In the genomic region with DNA sequence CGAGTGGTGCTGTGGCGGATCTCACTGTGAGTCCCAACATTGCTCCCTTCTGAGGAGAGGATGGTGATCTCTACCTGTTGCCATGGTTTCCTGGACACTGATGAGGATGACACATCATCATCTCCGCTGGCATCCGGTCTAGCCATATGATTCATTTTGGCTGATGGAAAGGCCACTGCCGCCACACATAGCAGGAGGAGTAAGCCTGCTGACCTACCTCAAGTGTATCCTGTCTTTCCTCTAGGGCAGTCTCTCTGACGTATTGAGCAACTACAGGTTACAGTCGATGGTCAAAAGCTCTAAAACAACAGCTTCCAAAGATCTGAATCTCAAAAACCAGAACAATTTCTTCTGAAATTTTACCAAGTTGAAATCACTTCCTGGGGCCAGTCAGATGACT, we compare ENCODE assay signal across 16 mouse cellular contexts. TPM values are rescaled to one million over a fixed set of nuclear protein-coding genes. Genes with fewer than 3 reads are reported as not detected.
A peak's percentile ranks its signal among the peaks of the same experiment; 100 is the strongest.
DNase-seq lines count a peak whose midpoint lies in the region; TF ChIP-seq lines count a peak whose summit lies in the region.
"Had no signal": no experiment of that assay in that cellular context is flagged by ENCODE, and none has a peak within 500 bp of the region (broad histone marks: within the 10 kb centered on the region; RNA-seq: fewer than 3 reads in every experiment).

No protein-coding gene starts in this region.

- no peak for TF ChIP-seq CTCF in bone marrow macrophage, adult 2 months (IDR thresholded peaks at IDR 0.05; ENCODE audit: low read depth, low read length)

- no peak for TF ChIP-seq POLR2A in bone marrow macrophage, adult 2 months (IDR thresholded peaks at IDR 0.05; ENCODE audit: borderline replicate concordance, low read depth, low read length)

- no peaks in the 10 kb centered on the region for H3K27me3 ChIP-seq in hindbrain, embryonic 10.5 days (ENCODE audit: insufficient read depth, poor library complexity, severe bottlenecking)
- H3K27me3 ChIP-seq: liver, embryonic 15.5 days had no signal

- peaks cover 38% of the 10 kb centered on the region for H3K4me1 ChIP-seq in bone marrow macrophage, adult 2 months (ENCODE audit: control insufficient read depth, insufficient read depth, low read length)
- H3K4me1 ChIP-seq in hindbrain, embryonic 10.5 days (replicated peaks): no peaks in the 10 kb centered on the region; the same call in 1 of the 2 replicates
- H3K4me1 ChIP-seq: liver, embryonic 15.5 days had no signal

- peak; percentile 52 to 82 for DNase-seq in adrenal gland, adult (ENCODE audit: inconsistent age in 2 of 2, low spot score in 1 of 2)
- DNase-seq in adrenal gland, postnatal 4 days (ENCODE audit: low spot score in 2 of 2): no peak
- peak; percentile 70 for DNase-seq in 416B (ENCODE audit: low read depth)
- peak; percentile 68 to 72 for DNase-seq in cerebellum, postnatal 36 days
- DNase-seq in hindbrain, embryonic 10.5 days (ENCODE audit: low spot score): no peak
- no peak for DNase-seq in right cerebral cortex, postnatal 4 days
- DNase-seq in ovary, adult 18-20 months (ENCODE audit: low spot score): no peak
- DNase-seq: embryo, embryonic 11 days; gastrocnemius, postnatal 25 days; kidney, postnatal 10 days had no signal

- peak overlapping the region; percentile 93 for H3K27ac ChIP-seq in bone marrow macrophage, adult 2 months (ENCODE audit: insufficient read depth, low read depth, low read length)
- H3K27ac ChIP-seq in hindbrain, embryonic 10.5 days: no peak overlapping the region
- H3K27ac ChIP-seq: forebrain, embryonic 10.5 days; hindbrain, postnatal 0 days; liver, embryonic 15.5 days had no signal

- no peaks in the 10 kb centered on the region for H3K9me3 ChIP-seq in hindbrain, embryonic 10.5 days
- H3K9me3 ChIP-seq: forebrain, embryonic 10.5 days; G1E; liver, embryonic 15.5 days; megakaryocyte, embryonic 14.5 days had no signal

- no peaks in the 10 kb centered on the region for H3K36me3 ChIP-seq in hindbrain, embryonic 10.5 days
- H3K36me3 ChIP-seq: forebrain, embryonic 10.5 days; G1E; liver, embryonic 15.5 days had no signal

- no peak overlapping the region for H3K4me3 ChIP-seq in bone marrow macrophage, adult 2 months (ENCODE audit: insufficient read depth, low read length)
- H3K4me3 ChIP-seq in hindbrain, embryonic 10.5 days: no peak overlapping the region
- H3K4me3 ChIP-seq: forebrain, embryonic 10.5 days; liver, embryonic 15.5 days; megakaryocyte, embryonic 14.5 days had no signal

- 91% methylated on average over 7 of the region's 7 CpGs for whole genome bisulfite sequencing in hindbrain, embryonic 10.5 days

RNA-seq across cellular contexts. Expression of a gene that starts 16.8 kb away (rescaled TPM):
- total RNA-seq in adrenal gland, postnatal 4 days (2021): 1 to 10 TPM; 5.0 to 6.6 TPM
- polyA plus RNA-seq in bone marrow macrophage, adult 2 months (2012; ENCODE audit: insufficient read depth, insufficient read length, missing spikeins): 18.8 and 20.4 TPM in 2 replicates
- polyA plus RNA-seq in hindbrain, embryonic 10.5 days (2016; fragmentation: Nextera tagmentation; extraction: Ambion mirVana): 0.27 and 0.42 TPM in 2 replicates
- polyA plus RNA-seq: G1E had no signal

RNA-seq across cellular contexts. Expression of a gene that starts 39.2 kb away (rescaled TPM):
- 1 to 10 TPM; 1.2 to 1.3 TPM for total RNA-seq in adrenal gland, postnatal 4 days (2021)
- 0.54 and 0.61 TPM in 2 replicates for polyA plus RNA-seq in bone marrow macrophage, adult 2 months (2012; ENCODE audit: insufficient read depth, insufficient read length, missing spikeins)
- 0.94 and 1.2 TPM in 2 replicates for polyA plus RNA-seq in hindbrain, embryonic 10.5 days (2016; fragmentation: Nextera tagmentation; extraction: Ambion mirVana)

Comparison
In these comparisons a context has a peak if more than half of its experiments do, and no peak if none do; other contexts are left out.
1. DNase-seq: peak in adrenal gland, adult (2 of 2), 416B (single experiment) and cerebellum, postnatal 36 days (2 of 2); none in adrenal gland, postnatal 4 days (0 of 2), hindbrain, embryonic 10.5 days (single experiment), right cerebral cortex, postnatal 4 days (single experiment) and ovary, adult 18-20 months (single experiment).
2. RNA of a gene that starts 16.8 kb away (polyA plus RNA-seq): 18.8 to 20.4 TPM in bone marrow macrophage, adult 2 months; 0.27 to 0.42 TPM in hindbrain, embryonic 10.5 days; every median in the first group is over 10 times any median in the second.